Mouse (Mus musculus): ENCODE data around the gene Eme2. TPM values are rescaled to one million over a fixed set of nuclear protein-coding genes. Genes with fewer than 3 reads are reported as not detected.

Eme2 gene
- polyA plus RNA-seq, 1 experiment from 2014 or later: 30.3 TPM

DNA sequence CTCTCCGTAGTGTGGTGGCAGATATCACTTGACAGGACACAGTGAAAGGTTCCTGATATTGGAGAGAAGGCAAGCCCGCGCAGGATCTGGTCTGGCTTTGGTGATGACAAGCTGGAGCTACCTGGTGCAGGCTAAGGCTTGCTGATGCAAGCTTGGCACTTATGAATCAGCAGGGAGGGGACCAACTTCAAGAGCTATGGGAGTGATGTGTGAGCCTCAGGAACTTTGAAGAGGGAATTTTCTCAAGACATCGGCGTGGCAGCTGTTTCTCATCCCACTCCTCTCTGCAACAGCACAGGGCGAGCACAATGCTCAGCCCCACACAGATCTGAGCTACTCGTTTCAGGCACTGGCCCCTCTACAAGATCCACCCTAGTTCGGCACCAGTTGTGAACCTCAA, 55.0 kb downstream of the Eme2 start, which contains the start of gene Hagh:
TSS of gene Hagh (plus strand) at position 302 of the 400 bp plus-strand sequence.
- 69% methylated on average over 8 of the region's 8 CpGs for WGBS

More for the DNA sequence above, 55.0 kb downstream of the Eme2 start, which contains the start of gene Hagh:
- no peaks in the 10 kb centered on the region for H3K4me1 ChIP-seq
- no peak within 1 kb of the TSS for H3K27ac ChIP-seq
- peaks cover 11% of the 10 kb centered on the region for H3K27me3 ChIP-seq (ENCODE audit: poor library complexity, severe bottlenecking)
- no peaks in the 10 kb centered on the region for H3K36me3 ChIP-seq (replicated peaks)
- DNase-seq (ENCODE audit: extremely low spot score, low spot score): no peak
- H3K9me3 ChIP-seq: no peaks in the 10 kb centered on the region
- H3K4me3 ChIP-seq: no peak within 1 kb of the TSS

Other genes starting within 250 kb of the Eme2 start
- gene Slc9a3r2, start 244.8 kb downstream of the Eme2 start, polyA plus RNA-seq (2016; fragmentation: Nextera tagmentation; extraction: Ambion mirVana): 25.9 and 27.1 TPM in 2 replicates
- gene Npw, start 236.6 kb downstream of the Eme2 start, polyA plus RNA-seq (2016; fragmentation: Nextera tagmentation; extraction: Ambion mirVana): not detected in 2 replicates
- gene Zfp598, start 225.4 kb downstream of the Eme2 start, polyA plus RNA-seq (2016; fragmentation: Nextera tagmentation; extraction: Ambion mirVana): 27.5 and 30.6 TPM in 2 replicates
- gene Syngr3, start 205.1 kb downstream of the Eme2 start, polyA plus RNA-seq (2016; fragmentation: Nextera tagmentation; extraction: Ambion mirVana): 9.7 and 11.0 TPM in 2 replicates
- gene Gfer, start 198.9 kb downstream of the Eme2 start, polyA plus RNA-seq (2016; fragmentation: Nextera tagmentation; extraction: Ambion mirVana): 57.7 and 60.3 TPM in 2 replicates
- 0.79 and 1.0 TPM in 2 replicates for gene Noxo1, start 198.9 kb downstream of the Eme2 start, polyA plus RNA-seq (2016; fragmentation: Nextera tagmentation; extraction: Ambion mirVana)
- gene Tbl3, start 187.4 kb downstream of the Eme2 start, polyA plus RNA-seq (2016; fragmentation: Nextera tagmentation; extraction: Ambion mirVana): 162 and 167 TPM in 2 replicates
- gene Rnf151, start 177.0 kb downstream of the Eme2 start, polyA plus RNA-seq (2016; fragmentation: Nextera tagmentation; extraction: Ambion mirVana): 0.43 and 0.69 TPM in 2 replicates
- 1,888 and 1,960 TPM in 2 replicates for gene Rps2, start 177.0 kb downstream of the Eme2 start, polyA plus RNA-seq (2016; fragmentation: Nextera tagmentation; extraction: Ambion mirVana)
- gene Ndufb10, start 170.6 kb downstream of the Eme2 start, polyA plus RNA-seq (2016; fragmentation: Nextera tagmentation; extraction: Ambion mirVana): 190 and 194 TPM in 2 replicates
- not detected in 2 replicates for gene Rpl3l, start 167.3 kb downstream of the Eme2 start, polyA plus RNA-seq (2016; fragmentation: Nextera tagmentation; extraction: Ambion mirVana)
- 22.2 and 22.8 TPM in 2 replicates for gene Msrb1, start 158.4 kb downstream of the Eme2 start, polyA plus RNA-seq (2016; fragmentation: Nextera tagmentation; extraction: Ambion mirVana)
- 0.50 and 0.68 TPM in 2 replicates for gene Hs3st6, start 142.1 kb downstream of the Eme2 start, polyA plus RNA-seq (2016; fragmentation: Nextera tagmentation; extraction: Ambion mirVana)
- 0.09 TPM in 1 of 2 replicates, not detected in the other for gene Meiob, start 90.8 kb downstream of the Eme2 start, polyA plus RNA-seq (2016; fragmentation: Nextera tagmentation; extraction: Ambion mirVana)
- gene Hagh, start 54.9 kb downstream of the Eme2 start, polyA plus RNA-seq (2016; fragmentation: Nextera tagmentation; extraction: Ambion mirVana): 24.5 and 26.4 TPM in 2 replicates
- 16.6 and 19.0 TPM in 2 replicates for gene Fahd1, start 44.7 kb downstream of the Eme2 start, polyA plus RNA-seq (2016; fragmentation: Nextera tagmentation; extraction: Ambion mirVana)
- gene Igfals, start 29.1 kb downstream of the Eme2 start, polyA plus RNA-seq (2016; fragmentation: Nextera tagmentation; extraction: Ambion mirVana): 0.17 and 0.36 TPM in 2 replicates
- gene Nubp2, start 8.7 kb downstream of the Eme2 start, polyA plus RNA-seq (2016; fragmentation: Nextera tagmentation; extraction: Ambion mirVana): 81.3 and 82.5 TPM in 2 replicates
- gene Spsb3, start 8.4 kb downstream of the Eme2 start, polyA plus RNA-seq (2016; fragmentation: Nextera tagmentation; extraction: Ambion mirVana): 42.8 and 45.3 TPM in 2 replicates
- 100 and 103 TPM in 2 replicates for gene Mrps34, start within 50 bp of the Eme2 start, polyA plus RNA-seq (2016; fragmentation: Nextera tagmentation; extraction: Ambion mirVana)
- 50.1 and 51.8 TPM in 2 replicates for gene Nme3, start 1.4 kb upstream of the Eme2 start, polyA plus RNA-seq (2016; fragmentation: Nextera tagmentation; extraction: Ambion mirVana)
- gene Mapk8ip3, start 41.9 kb upstream of the Eme2 start, polyA plus RNA-seq (2016; fragmentation: Nextera tagmentation; extraction: Ambion mirVana): 36.2 and 37.3 TPM in 2 replicates
- 502 and 521 TPM in 2 replicates for gene Jpt2, start 65.6 kb upstream of the Eme2 start, polyA plus RNA-seq (2016; fragmentation: Nextera tagmentation; extraction: Ambion mirVana)
- gene Cramp1l, start 120.7 kb upstream of the Eme2 start, polyA plus RNA-seq (2016; fragmentation: Nextera tagmentation; extraction: Ambion mirVana): 8.1 and 8.4 TPM in 2 replicates
- 27.0 and 27.4 TPM in 2 replicates for gene Ift140, start 121.0 kb upstream of the Eme2 start, polyA plus RNA-seq (2016; fragmentation: Nextera tagmentation; extraction: Ambion mirVana)
- 10.9 and 11.5 TPM in 2 replicates for gene Tmem204, start 188.5 kb upstream of the Eme2 start, polyA plus RNA-seq (2016; fragmentation: Nextera tagmentation; extraction: Ambion mirVana)
- 54.6 TPM in 2 replicates for gene Telo2, start 220.9 kb upstream of the Eme2 start, polyA plus RNA-seq (2016; fragmentation: Nextera tagmentation; extraction: Ambion mirVana)
- 0.30 TPM in 1 of 2 replicates, not detected in the other for gene Ptx4, start 225.7 kb upstream of the Eme2 start, polyA plus RNA-seq (2016; fragmentation: Nextera tagmentation; extraction: Ambion mirVana)
- gene Clcn7, start 238.3 kb upstream of the Eme2 start, polyA plus RNA-seq (2016; fragmentation: Nextera tagmentation; extraction: Ambion mirVana): 24.3 and 24.7 TPM in 2 replicates